ENCODE assay signal across 18 mouse cellular contexts in the genomic region with DNA sequence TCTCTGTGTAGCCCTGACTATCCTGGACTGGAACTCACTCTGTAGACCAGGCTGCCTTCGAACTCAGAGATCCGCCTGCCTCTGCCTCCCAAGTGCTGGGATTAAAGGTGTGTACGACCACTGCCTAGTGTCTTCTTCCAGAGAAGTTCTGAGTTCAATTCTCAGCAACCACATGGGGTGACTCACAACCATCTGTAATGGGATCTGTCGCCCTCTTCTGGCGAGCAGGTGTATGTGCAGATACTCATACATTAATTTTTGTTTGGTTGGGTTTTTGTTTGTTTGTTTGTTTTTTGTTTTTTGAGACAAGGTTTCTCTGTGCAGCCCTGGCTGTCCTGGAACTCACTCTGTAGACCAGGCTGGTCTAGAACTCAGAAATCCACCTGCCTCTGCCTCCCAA. TPM values are rescaled to one million over a fixed set of nuclear protein-coding genes. Genes with fewer than 3 reads are reported as not detected.
DNase-seq lines count a peak whose midpoint lies in the region; ATAC-seq and TF ChIP-seq lines count a peak whose summit lies in the region.
"Not testable (repeated sequence)": the region's sequence is repeated elsewhere in the genome, so short reads cannot be mapped to it uniquely, and the experiment has no call there.
"Had no signal": no experiment of that assay in that cellular context is flagged by ENCODE, and none has a peak within 500 bp of the region (broad histone marks: within the 10 kb centered on the region; RNA-seq: fewer than 3 reads in every experiment).

No protein-coding gene starts in this region.

- not testable (repeated sequence) for H3K27me3 ChIP-seq in heart, adult 2 months (ENCODE audit: control insufficient read depth, insufficient read depth, low read length); lung, embryonic 14.5 days (ENCODE audit: insufficient read depth, low read length); splenic B cell, adult 2 months (ENCODE audit: control insufficient read depth, insufficient read depth, low read length, poor library complexity, severe bottlenecking)

- TF ChIP-seq EP300 in heart, adult 2 months (IDR thresholded peaks at IDR 0.05; ENCODE audit: insufficient read depth, low read depth, low read length) = not testable (repeated sequence)

- not testable (repeated sequence) for H3K4me1 ChIP-seq in heart, adult 2 months (ENCODE audit: control insufficient read depth, insufficient read depth, low read length); lung, embryonic 14.5 days (ENCODE audit: insufficient read depth)

- H3K9ac ChIP-seq in heart, adult 2 months (ENCODE audit: low read depth, low read length); lung, embryonic 14.5 days: not testable (repeated sequence)

- 73% methylated on average over 5 of the region's 5 CpGs for WGBS in heart, adult 2 months
- WGBS in lung, embryonic 14.5 days = 76% methylated on average over 5 of the region's 5 CpGs

- DNase-seq in 416B (ENCODE audit: low read depth) = peak; percentile 57
- peak; percentile 56 for DNase-seq in ES-CJ7 (ENCODE audit: low read depth, low spot score)
- peak; percentile 25 for DNase-seq in adipocyte (ENCODE audit: low spot score)
- DNase-seq in brain, embryonic 14.5 days (ENCODE audit: low read depth); heart, adult 2 months; layer of hippocampus, adult 2 months (ENCODE audit: low spot score in 2 of 2); lung, embryonic 14.5 days: not testable (repeated sequence)
- DNase-seq in splenic B cell, adult 2 months (ENCODE audit: low read depth, low spot score) = peak; percentile 52

- ATAC-seq in lung, embryonic 14.5 days (ENCODE audit: insufficient read depth) = not testable (repeated sequence)

- not testable (repeated sequence) for H3K27ac ChIP-seq in heart, adult 2 months; layer of hippocampus, adult 2 months; lung, embryonic 14.5 days (ENCODE audit: low read depth)

- not testable (repeated sequence) for H3K4me2 ChIP-seq in lung, embryonic 14.5 days

- H3K36me3 ChIP-seq in heart, adult 2 months (ENCODE audit: control insufficient read depth, insufficient read depth, low read length); splenic B cell, adult 2 months (ENCODE audit: control insufficient read depth, insufficient read depth, low read length, poor library complexity, severe bottlenecking): not testable (repeated sequence)
- peaks cover 81% of the 10 kb centered on the region for H3K36me3 ChIP-seq in lung, embryonic 14.5 days (ENCODE audit: insufficient read depth)

- TF ChIP-seq POLR2A in brain, embryonic 14.5 days (IDR thresholded peaks at IDR 0.05; ENCODE audit: borderline replicate concordance, extremely low read depth, insufficient read depth, insufficient read length, poor library complexity, severe bottlenecking); heart, adult 2 months (IDR thresholded peaks at IDR 0.05; ENCODE audit: insufficient read depth, low read depth, low read length): not testable (repeated sequence)

- peak; percentile 52; the same call in 1 of the 2 replicates for TF ChIP-seq CTCF in brain, embryonic 14.5 days (IDR thresholded peaks at IDR 0.05; ENCODE audit: borderline replicate concordance, extremely low read depth, insufficient read depth, insufficient read length)
- peak; percentile 80 for TF ChIP-seq CTCF in heart, adult 2 months (IDR thresholded peaks at IDR 0.05)
- TF ChIP-seq CTCF in layer of hippocampus, adult 2 months (conservative IDR thresholded peaks at IDR 0.05) = peak; percentile 79
- TF ChIP-seq CTCF in lung, embryonic 14.5 days (IDR thresholded peaks at IDR 0.05; ENCODE audit: low read depth) = peak; percentile 74

- H3K9me3 ChIP-seq in lung, embryonic 14.5 days (ENCODE audit: low read depth, low read length) = not testable (repeated sequence)

- intact Hi-C loops in heart, adult 2 months (cut with DNase I) = loop anchor here (10.0 kb wide), 1 partner anchor 148 kb away; no protein-coding TSS in a partner anchor

- H3K4me3 ChIP-seq in heart, adult 2 months; layer of hippocampus, adult 2 months; lung, embryonic 14.5 days (ENCODE audit: low read depth, low read length): not testable (repeated sequence)

- H3K79me2 ChIP-seq in heart, adult 2 months (replicated peaks; ENCODE audit: control insufficient read depth, insufficient read depth, low read length) = not testable (repeated sequence)

RNA-seq across cellular contexts. Expression of a gene that starts 13.3 kb away (rescaled TPM):
- polyA plus RNA-seq in brain, embryonic 14.5 days (2012; rRNA removed) = 232 and 238 TPM in 2 replicates
- total RNA-seq in heart, adult 2 months (2021) = under 1 TPM; 0.55 to 0.99 TPM
- polyA plus RNA-seq in heart, adult 2 months (2012; rRNA removed) = 0.61 and 0.64 TPM in 2 replicates
- 10 to 100 TPM; 48.6 to 52.4 TPM for total RNA-seq in layer of hippocampus, adult 2 months (2021)
- 17.1 and 21.2 TPM in 2 replicates for polyA plus RNA-seq in lung, embryonic 14.5 days (2014; fragmentation: Nextera tagmentation; extraction: Ambion mirVana)
- polyA plus RNA-seq: macrophage had no signal

RNA-seq across cellular contexts. Expression of a gene that starts 23.4 kb away (rescaled TPM):
- not detected in 2 replicates for polyA plus RNA-seq in brain, embryonic 14.5 days (2012; rRNA removed)
- total RNA-seq in heart, adult 2 months (2021) = not detected
- polyA plus RNA-seq in heart, adult 2 months (2012; rRNA removed) = not detected in 2 replicates
- not detected for total RNA-seq in layer of hippocampus, adult 2 months (2021)
- 4.5 and 5.6 TPM in 2 replicates for polyA plus RNA-seq in lung, embryonic 14.5 days (2014; fragmentation: Nextera tagmentation; extraction: Ambion mirVana)
- total RNA-seq: gastrocnemius, postnatal 36 days; heart, postnatal 14 days; left cerebral cortex, adult 8-10 months had no signal
- polyA plus RNA-seq: C2C12; forebrain, embryonic 13.5 days; hindbrain, embryonic 13.5 days; limb, embryonic 11.5 days; liver, embryonic 16.5 days; macrophage; midbrain, embryonic 11.5 days had no signal

RNA-seq across cellular contexts. Expression of a gene that starts 41.9 kb away (rescaled TPM):
- polyA plus RNA-seq in brain, embryonic 14.5 days (2012; rRNA removed) = 57.3 and 89.4 TPM in 2 replicates
- 10 to 100 TPM; 15.3 to 18.8 TPM for total RNA-seq in heart, adult 2 months (2021)
- 25.1 and 31.3 TPM in 2 replicates for polyA plus RNA-seq in heart, adult 2 months (2012; rRNA removed)
- 10 to 100 TPM; 37.8 to 56.5 TPM for total RNA-seq in layer of hippocampus, adult 2 months (2021)
- 22.8 and 23.9 TPM in 2 replicates for polyA plus RNA-seq in lung, embryonic 14.5 days (2014; fragmentation: Nextera tagmentation; extraction: Ambion mirVana)

Comparison
In these comparisons a context has a peak if more than half of its experiments do, and no peak if none do; other contexts are left out.
1. RNA of a gene that starts 13.3 kb away (polyA plus RNA-seq): 232 to 238 TPM in brain, embryonic 14.5 days and 17.1 to 21.2 TPM in lung, embryonic 14.5 days; 0.61 to 0.64 TPM in heart, adult 2 months; every median in the first group is over 10 times any median in the second.
2. Peak in every context shown above with its lines, with median percentiles within 50 percentile points of each other: CTCF ChIP-seq.